Mouse (Mus musculus) kidney, postnatal 36 days (tissue): ENCODE measurements around the gene Gon4l.
A peak's percentile ranks its signal among the peaks of the same experiment; 100 is the strongest.
"Not testable (repeated sequence)": the region's sequence is repeated elsewhere in the genome, so short reads cannot be mapped to it uniquely, and the experiment has no call there.

ENCODE experiments used
- DNase-seq, 2 experiments: peaks; one replicate each; pipeline ENCODE4 v3.0.0; 2021 to 2022; ENCODE audit warnings: mixed read lengths in 2 of 2

Gene Gon4l

DNA sequence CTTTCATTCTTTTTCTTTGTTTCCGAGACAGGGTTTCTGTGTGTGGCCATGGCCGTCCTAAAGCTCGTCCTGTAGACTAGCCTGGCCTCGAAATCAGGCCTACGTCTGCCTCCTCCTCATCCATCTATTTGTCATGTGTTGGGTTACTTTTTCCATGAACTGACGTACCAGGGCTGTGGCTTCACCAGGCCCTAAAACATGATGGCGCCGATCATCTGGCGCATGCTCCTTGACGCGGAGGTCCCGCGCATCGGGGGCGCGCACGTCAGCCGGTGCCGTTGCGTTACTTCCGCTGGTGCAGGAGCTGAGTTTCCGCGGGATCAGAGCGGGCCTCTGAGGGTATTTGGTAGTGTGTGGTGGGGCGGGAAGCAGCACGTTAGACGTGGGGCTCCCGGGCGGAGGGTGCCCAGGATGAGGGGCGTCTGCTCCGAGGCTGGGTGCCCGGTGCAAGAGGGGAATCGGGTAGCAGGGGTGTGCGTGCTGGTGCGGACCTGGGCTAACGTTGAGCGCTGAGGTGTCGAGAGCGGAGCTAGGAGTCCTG lies at the start of gene Gon4l:
Gene Gon4l, plus strand, starts transcription at position 281 of the 541 bp plus-strand sequence.
- peak; percentile 30 to 31 for DNase-seq

DNA sequence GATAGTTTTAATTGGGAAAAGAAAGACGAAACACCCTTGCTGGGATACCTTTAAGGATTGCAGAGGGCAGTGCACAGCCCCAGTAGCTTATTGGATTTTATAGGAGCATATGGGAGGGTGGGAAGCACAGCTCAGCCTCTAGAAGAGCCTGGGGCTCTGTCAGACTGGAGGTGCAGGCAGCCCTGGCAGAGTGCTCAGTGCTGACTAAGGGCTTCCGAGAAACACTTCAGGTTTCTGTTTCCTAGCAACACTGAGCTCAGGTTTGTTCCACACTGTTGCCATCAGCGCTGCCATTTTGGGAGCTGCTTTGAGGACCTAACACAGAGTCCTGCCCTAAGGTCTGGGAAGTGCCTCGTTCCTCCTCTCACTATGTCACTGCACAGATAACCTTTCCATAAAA lies 48.7 kb upstream of the Gon4l start:
- not testable (repeated sequence) for DNase-seq

- DNase-seq = not testable (repeated sequence)
These were observed 48.2 kb upstream of the Gon4l start for GRCm38 (mm10) chr3:88786805-88787204.

DNA sequence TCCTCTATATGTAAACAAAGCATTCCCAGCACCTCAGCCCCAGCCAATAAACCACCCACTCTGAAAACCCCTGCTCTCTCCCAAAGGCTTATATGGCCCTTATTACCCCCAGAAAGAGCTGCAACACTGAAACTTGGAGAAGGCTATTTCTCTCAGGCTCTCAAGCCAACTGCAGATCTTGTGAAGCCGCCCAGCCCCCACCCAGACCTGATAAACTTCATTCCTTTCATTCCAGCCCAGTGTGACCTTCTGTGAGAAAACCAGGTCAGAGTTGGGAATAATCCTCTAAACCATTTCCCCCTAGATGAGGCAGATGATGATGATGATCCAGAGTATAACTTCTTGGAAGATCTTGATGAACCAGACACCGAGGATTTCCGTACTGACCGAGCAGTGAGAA lies 47.0 kb upstream of the Gon4l start:
- DNase-seq = not testable (repeated sequence)

GRCm38 (mm10) chr3:88797507-88797906 lies 37.5 kb upstream of the Gon4l start:
- DNase-seq = not testable (repeated sequence)

GRCm38 (mm10) chr3:88803910-88804540 lies 31.0 kb upstream of the Gon4l start:
- no peak for DNase-seq

DNA sequence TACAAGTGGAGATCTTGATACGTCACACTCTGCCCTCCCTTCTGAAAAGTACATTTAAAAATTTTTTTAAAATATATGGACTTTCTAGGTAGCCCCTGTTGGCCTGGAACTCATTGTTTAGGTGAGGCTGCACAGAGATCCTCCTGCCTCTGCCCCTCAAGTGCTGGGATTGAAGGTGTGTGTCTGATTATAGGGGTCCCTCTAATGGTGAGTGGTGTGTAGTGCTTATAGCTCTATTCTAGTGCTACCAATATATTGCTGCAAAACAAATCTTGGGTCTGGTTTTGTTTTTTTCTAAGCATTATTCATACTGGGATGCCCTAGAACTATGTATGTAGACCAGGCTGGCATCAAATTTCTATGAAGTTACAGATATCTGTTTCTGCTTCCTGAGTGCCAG lies 9.3 kb upstream of the Gon4l start:
- DNase-seq = peak; percentile 3 to 17

DNA sequence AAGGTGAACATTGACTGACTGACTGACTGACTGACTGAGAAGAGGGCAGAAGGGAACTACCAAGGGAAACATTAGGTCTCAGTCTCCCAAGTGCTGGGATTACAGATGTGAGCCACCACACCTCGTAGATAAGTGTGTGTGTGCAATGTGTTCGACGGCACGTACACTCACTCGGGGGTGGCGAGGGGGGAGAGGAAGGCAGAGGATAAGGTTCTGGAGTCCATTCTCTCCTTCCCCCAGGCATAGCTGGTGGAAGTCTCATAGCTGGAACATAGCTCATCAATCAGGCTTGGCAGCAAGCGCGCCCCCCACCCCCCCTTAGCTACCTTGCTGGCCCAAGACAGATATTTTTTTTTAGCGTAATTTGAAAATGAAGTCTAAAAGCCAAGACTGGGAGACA lies 7.8 kb upstream of the Gon4l start:
- no peak for DNase-seq

DNA sequence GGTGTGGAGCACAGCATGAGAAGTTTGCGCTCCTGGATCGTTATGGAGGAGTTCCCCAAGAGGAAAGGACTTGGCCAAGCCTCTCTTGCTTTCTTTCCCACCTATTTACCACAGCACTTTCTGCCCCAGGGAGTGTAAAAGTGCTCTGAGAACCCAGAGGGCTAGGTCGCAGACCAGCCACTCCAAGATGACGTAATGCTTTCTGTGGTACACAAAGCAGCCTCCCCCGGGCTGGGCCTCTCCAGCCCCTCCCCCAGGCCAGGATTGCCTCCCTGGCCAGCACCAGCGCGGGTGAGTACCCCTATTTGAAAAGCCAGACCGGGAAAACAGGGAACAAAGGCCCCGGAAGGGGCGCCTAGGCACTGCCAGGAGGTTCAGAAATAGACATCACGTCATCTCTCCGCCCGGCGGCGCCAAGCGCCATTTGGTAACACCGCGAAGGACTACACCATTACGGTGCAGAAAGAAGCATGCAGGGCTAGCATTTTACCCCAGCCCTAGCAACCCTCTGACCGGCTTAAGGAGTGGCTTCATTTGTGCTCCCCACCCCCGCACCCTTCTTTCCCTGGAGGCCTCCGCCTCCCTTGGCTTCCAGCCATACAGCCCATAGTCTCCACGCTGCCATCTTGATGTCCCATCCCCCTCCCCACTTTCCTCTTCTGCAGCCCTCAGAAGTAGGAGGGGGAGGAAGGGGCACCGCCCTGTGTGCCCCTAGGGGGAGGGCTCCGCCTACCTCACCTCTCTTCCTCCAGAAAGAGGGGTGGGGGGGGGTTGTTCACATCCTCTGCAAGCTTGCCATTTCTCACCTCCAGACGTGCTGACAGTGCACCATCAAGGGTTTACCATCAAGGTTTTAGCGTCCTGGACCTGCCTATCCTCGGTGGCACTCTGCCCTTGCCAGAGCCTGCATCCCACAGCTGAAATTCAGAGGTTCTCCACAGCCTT lies 3.6 kb upstream of the Gon4l start:
- peak; percentile 14 to 40 for DNase-seq

DNA sequence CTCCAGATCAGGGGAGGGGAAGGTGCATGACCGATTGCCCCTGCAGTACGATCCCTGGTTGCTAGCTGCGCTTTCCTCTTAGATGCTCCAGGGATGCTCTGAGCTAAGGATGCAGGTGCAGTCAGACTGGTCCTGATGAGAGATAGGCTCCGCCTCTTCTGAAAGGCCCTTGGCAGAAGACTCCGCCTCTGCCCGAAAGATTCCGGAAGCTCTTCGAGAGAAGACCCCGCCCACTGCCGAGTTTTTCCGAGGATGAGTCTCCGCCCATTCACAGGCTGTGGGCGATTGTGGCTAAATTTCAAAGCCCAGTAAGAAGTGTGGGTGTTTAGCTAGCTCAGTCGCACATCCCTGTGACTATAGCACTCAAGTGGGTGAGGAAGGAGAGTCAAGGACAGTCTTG lies 2.6 kb upstream of the Gon4l start:
- peak; percentile 44 to 55 for DNase-seq

DNA sequence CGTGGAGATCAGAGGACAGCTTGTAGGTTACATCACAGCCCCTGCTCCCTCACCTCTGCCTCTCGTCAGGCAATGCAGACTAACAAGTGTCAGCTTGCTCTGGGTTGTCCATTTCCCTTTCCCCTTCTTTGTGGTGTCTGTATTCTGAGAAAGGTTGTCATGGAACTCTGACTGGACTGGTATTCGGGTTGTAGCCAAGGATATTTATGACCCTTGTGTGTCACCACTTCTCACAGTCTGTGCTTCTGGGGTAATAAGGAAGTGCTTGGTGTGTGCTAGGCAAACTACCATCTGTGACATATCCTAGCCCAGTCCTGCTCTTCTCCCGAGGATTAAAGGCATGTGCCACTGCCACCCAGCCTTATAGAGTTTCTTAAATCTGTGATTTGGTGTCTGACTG lies 14.1 kb downstream of the Gon4l start:
- DNase-seq = no peak

DNA sequence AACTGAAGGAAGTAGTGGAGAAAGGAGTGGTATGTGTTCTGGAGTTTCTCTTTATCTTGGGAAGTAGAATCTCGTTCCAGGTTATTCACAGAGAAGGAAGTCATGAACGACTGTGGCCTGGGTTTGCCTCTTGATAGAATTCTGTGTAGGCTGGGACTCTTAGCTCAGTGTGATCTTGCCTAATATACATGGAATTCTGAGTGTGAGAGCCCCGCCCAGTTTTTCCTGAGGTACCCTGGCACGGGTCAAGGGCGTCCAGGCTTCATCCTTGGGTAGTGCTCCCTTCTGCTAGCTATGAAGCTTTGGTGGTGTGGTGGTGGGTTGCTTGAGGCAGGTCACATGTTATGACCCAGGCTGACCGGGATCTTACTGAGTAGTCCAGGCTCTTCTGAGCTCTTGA lies 20.8 kb downstream of the Gon4l start:
- DNase-seq = no peak

DNA sequence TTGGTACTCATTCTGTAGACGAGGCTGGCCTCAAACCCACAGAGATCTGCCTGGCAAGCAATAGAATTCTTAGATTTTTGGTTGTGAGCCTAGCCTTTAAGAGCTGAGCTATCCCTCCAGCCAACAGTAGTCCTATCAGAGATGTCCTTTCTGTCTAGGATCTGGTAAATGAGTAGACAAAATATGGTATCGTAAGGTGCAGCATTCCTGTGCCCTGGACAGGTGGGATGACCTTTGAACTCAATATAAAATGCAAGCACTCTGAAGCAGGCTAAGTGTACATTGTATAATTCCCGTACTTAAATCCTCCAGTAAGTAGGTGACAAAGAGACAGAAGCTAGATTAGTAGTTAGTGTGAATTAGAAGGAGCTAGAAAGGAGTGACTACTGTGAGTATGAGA lies 27.1 kb downstream of the Gon4l start:
- no peak for DNase-seq

DNA sequence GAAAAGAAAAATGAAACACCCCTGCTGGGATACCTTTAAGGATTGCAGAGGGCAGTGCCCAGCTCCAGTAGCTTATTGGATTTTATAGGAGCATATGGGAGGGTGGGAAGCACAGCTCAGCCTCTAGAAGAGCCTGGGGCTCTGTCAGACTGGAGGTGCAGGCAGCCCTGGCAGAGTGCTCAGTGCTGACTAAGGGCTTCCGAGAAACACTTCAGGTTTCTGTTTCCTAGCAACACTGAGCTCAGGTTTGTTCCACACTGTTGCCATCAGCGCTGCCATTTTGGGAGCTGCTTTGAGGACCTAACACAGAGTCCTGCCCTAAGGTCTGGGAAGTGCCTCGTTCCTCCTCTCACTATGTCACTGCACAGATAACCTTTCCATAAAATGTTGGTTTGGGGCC lies 31.7 kb downstream of the Gon4l start:
- DNase-seq = not testable (repeated sequence)

- not testable (repeated sequence) for DNase-seq
These were observed 32.1 kb downstream of the Gon4l start for GRCm38 (mm10) chr3:88867177-88867576.

DNA sequence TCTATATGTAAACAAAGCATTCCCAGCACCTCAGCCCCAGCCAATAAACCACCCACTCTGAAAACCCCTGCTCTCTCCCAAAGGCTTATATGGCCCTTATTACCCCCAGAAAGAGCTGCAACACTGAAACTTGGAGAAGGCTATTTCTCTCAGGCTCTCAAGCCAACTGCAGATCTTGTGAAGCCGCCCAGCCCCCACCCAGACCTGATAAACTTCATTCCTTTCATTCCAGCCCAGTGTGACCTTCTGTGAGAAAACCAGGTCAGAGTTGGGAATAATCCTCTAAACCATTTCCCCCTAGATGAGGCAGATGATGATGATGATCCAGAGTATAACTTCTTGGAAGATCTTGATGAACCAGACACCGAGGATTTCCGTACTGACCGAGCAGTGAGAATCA lies 33.4 kb downstream of the Gon4l start:
- DNase-seq = not testable (repeated sequence)

- not testable (repeated sequence) for DNase-seq
These were observed 47.5 kb downstream of the Gon4l start for GRCm38 (mm10) chr3:88882536-88882935.

DNA sequence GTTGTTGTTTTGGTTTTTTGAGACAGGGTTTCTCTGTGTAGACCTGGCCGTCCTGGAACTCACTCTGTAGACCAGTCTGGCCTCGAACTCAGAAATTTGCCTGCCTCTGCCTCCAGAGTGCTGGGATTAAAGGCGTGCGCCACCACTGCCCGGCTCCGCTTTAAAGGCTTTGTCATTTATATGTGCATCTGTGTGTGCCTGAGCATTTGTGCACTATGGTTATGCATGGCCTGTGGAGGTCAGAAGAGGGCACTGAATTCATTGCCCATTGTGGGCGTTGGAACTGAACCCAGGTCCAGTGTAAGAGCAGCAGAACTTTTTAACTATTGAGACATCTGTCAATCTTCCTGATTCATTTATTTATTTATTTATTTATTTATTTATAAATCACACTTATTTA lies 58.0 kb downstream of the Gon4l start:
- not testable (repeated sequence) for DNase-seq

DNA sequence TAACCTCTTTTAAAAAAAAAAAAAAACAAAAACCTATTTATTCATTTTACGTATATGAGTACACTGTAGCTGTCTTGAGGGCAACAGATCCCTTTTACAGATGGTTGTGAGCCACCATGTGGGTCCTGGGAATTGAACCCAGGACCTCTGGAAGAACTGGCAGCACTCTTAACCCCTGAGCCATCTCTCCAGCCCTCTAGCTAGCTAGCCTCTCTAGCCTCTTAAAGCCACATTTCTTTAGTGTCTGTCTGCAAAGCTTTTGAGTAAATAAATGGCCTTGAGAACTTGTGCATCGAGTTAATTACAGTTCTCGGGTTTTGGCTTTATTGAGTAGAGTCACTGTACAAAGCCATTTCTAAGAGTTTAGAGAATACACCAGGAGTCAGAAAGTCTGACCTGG lies 69.8 kb downstream of the Gon4l start:
- DNase-seq = no peak

DNA sequence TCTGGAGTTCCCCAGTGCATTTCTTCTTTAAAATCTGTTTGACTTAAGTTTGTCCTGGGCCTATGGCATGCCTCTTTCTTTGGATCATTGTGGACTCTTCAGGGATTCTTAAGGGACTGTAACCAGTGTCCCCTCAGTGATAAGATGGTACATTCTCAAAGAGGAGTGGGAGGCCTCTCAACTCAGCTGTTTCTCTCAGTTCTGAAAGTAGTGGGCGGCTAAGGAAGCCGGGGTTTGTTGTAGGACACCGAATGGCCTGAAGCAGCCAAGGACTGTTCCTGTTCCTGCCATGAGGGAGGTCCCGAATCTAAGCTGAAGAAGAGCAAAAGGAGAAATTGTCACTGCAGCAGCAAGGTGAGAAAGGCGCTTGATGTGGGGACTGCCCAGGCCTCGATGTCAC lies 70.2 kb downstream of the Gon4l start:
- no peak for DNase-seq

DNA sequence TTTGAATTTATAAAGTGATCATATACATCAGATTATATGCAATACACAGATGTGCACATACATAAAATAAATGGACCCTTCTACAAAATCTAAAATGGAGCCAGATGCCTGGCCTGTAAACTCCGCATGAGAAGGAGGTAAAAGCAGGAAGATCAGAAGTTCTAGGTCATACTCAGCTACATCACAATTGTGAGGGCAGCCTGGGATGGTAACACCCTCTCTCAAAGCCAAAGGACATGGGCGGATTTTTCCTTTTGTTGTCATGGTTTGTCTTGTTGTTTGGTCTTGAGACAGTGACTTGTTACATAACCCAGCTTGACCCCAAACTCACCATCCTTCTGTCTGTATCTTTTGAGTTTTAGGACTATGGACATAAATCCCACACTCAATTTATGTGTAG lies 70.7 kb downstream of the Gon4l start:
- no peak for DNase-seq

- DNase-seq = no peak
These were observed 71.5 kb downstream of the Gon4l start for GRCm38 (mm10) chr3:88906393-88907159.

DNA sequence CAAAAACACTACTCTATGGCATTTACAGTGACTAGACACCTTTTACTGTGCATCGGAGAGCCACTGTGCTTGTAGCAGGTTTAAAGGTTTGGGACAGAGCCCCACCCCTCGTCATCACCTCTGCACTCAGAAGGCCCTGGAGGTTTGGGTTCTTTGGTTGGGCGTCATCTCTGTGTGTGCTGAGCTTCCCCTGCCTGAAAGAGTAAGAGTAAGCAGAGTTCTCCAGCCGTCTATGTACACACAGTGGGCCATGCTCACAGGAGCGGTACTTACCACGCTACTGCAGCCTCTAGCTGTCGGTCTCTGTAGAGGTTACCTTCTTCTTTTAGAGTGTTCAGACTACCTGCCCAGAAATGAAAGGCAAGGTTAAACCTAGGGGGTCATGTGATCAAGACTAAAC lies 77.6 kb downstream of the Gon4l start:
- no peak for DNase-seq
